Mouse (Mus musculus) E14TG2a.4 (cell line): ENCODE data around the gene Zbtb20.

Experiments
- H3K27me3 ChIP-seq: 2 replicates; pipeline ENCODE4 v1.6.1; 2014; ENCODE audit warnings: low read length, control low read depth; ENCODE audit not compliant: insufficient read depth
- H3K36me3 ChIP-seq: 2 replicates; pipeline ENCODE4 v1.6.1; 2014; ENCODE audit warnings: low read length, control low read depth; ENCODE audit not compliant: insufficient read depth
- H3K4me1 ChIP-seq: replicated peaks from 2 replicates; pipeline ENCODE4 v1.6.1; 2014; ENCODE audit warnings: low read depth, low read length, control low read depth
- H3K4me3 ChIP-seq: replicated peaks from 2 replicates; pipeline ENCODE4 v1.5.1; 2014; ENCODE audit warnings: mild to moderate bottlenecking, low read length
- H3K9me3 ChIP-seq: 2 replicates; pipeline ENCODE4 v1.6.1; 2014; ENCODE audit warnings: low read length, control low read depth
- CTCF ChIP-seq: conservative IDR thresholded peaks from 2 replicates; pipeline ENCODE4 v1.5.1; 2014; ENCODE audit warnings: low read length
- NANOG ChIP-seq: IDR thresholded peaks from 2 replicates; pipeline ENCODE4 v1.6.1; 2014; ENCODE audit warnings: borderline replicate concordance, low read length, mixed read lengths
- POU5F1 ChIP-seq: IDR thresholded peaks from 2 replicates; pipeline ENCODE4 v1.6.1; 2014; ENCODE audit warnings: low read length, borderline replicate concordance

Zbtb20 gene

DNA sequence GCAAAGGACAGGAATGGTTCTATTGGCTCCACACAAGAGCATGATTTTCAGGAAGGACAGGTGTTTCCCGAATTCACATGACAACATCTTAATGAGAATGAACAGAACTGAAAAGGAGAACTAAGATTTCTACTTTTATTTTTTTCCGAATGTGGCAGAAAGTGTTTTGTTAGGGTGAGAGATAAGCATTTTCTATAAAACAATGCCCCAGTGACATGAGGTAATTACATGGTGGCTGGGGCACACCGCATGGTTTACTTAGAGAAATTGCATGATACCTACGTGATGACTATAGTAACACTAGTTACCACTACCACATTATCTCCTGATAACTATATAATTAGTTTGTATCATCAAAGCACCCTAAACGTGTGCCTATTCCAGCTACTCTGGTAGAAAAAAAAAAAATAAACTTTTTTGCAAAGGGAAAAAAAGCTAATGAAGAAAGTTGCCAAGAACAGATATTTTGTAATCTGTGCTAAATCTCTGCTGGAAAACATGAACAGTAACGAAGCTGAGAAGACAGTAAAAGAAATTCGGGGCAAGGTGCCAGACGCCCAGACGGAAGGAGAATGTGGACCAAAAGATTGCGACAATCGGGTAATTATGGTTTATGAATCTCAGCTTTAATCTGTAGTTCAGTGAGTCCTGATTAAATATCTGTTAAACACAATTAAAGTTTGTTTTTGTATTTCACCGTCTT is 534.4 kb downstream of the Zbtb20 start:
- no peaks in the 10 kb centered on the region for H3K9me3 ChIP-seq
- TF ChIP-seq NANOG, result no peak
- no peak for TF ChIP-seq CTCF
- TF ChIP-seq POU5F1, result no peak
- H3K27me3 ChIP-seq, result no peaks in the 10 kb centered on the region; the same call in 1 of the 2 replicates
- no peak overlapping the region for H3K4me3 ChIP-seq
- H3K36me3 ChIP-seq, result no peaks in the 10 kb centered on the region
- no peaks in the 10 kb centered on the region for H3K4me1 ChIP-seq

GRCm38 (mm10) chr16:43410613-43410974 is 534.9 kb downstream of the Zbtb20 start:
- Histone ChIP-seq H3K4me1 (no peaks in the 10 kb centered on the region), H3K9me3 (no peaks in the 10 kb centered on the region), H3K27me3 (no peaks in the 10 kb centered on the region; the same call in 1 of the 2 replicates), H3K4me3 (no peak overlapping the region), H3K36me3 (no peaks in the 10 kb centered on the region)
- TF ChIP-seq CTCF (no peak), NANOG (no peak), POU5F1 (no peak)

DNA sequence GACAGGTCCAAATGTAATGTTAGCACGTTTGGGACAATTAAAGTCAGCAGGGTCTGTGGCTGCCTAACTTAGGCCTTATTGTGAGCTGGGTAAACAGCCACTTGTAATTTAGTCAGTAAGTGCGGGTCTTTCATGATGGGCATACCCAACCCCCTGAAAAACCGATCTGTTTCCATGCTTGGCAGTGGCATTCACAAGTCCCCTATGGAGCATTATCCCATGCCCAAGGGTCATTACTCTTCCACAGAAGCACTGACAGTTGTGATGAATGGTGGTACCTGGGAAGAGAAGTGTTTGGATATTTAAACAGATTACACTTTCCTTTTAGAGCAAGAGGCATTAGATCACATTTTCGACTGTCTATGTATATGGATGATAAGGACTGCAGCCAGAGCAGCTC is 540.2 kb downstream of the Zbtb20 start:
- Histone ChIP-seq H3K4me3 (no peak overlapping the region), H3K9me3 (no peaks in the 10 kb centered on the region), H3K4me1 (no peaks in the 10 kb centered on the region), H3K27me3 (no peaks in the 10 kb centered on the region), H3K36me3 (no peaks in the 10 kb centered on the region)
- TF ChIP-seq POU5F1 (no peak), CTCF (no peak), NANOG (no peak)

DNA sequence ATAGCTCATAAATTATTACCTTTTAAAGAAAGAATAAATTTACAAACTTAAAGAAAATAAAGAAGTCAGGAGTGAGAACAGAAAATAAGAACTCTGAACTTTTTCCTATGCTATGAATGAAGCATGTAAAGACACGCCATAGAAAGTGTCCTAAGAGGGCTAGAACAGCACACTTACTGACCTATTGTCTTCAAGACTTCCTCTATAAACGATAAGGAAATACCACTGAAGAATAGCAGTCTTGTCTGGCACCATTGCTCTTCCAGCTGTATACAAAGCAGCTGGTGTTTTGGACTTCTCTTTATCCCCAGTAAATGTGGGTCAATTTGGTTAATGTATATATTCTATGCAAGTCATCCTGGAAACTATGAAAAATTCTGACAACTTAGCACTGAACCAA is 544.2 kb downstream of the Zbtb20 start:
- TF ChIP-seq CTCF, result no peak
- no peak for TF ChIP-seq POU5F1
- TF ChIP-seq NANOG, result no peak
- Histone ChIP-seq H3K4me1 (no peaks in the 10 kb centered on the region), H3K9me3 (no peaks in the 10 kb centered on the region), H3K4me3 (no peak overlapping the region), H3K36me3 (no peaks in the 10 kb centered on the region), H3K27me3 (no peaks in the 10 kb centered on the region)

- Histone ChIP-seq H3K36me3 (no peaks in the 10 kb centered on the region), H3K9me3 (no peaks in the 10 kb centered on the region), H3K27me3 (no peaks in the 10 kb centered on the region), H3K4me3 (no peak overlapping the region), H3K4me1 (no peaks in the 10 kb centered on the region)
- TF ChIP-seq CTCF (no peak), POU5F1 (no peak), NANOG (no peak)
These were observed 553.3 kb downstream of the Zbtb20 start for GRCm38 (mm10) chr16:43428955-43429354.

GRCm38 (mm10) chr16:43430030-43430429 is 554.3 kb downstream of the Zbtb20 start:
- H3K9me3 ChIP-seq, result no peaks in the 10 kb centered on the region
- H3K4me1 ChIP-seq, result no peaks in the 10 kb centered on the region
- no peak overlapping the region for H3K4me3 ChIP-seq
- no peaks in the 10 kb centered on the region for H3K36me3 ChIP-seq
- TF ChIP-seq CTCF (no peak), NANOG (no peak), POU5F1 (no peak)
- H3K27me3 ChIP-seq, result no peaks in the 10 kb centered on the region

GRCm38 (mm10) chr16:43431514-43432371 is 556.1 kb downstream of the Zbtb20 start:
- TF ChIP-seq CTCF (no peak), POU5F1 (no peak), NANOG (no peak)
- no peak overlapping the region for H3K4me3 ChIP-seq
- no peaks in the 10 kb centered on the region for H3K36me3 ChIP-seq
- H3K27me3 ChIP-seq, result no peaks in the 10 kb centered on the region
- no peaks in the 10 kb centered on the region for H3K9me3 ChIP-seq
- H3K4me1 ChIP-seq, result no peaks in the 10 kb centered on the region

DNA sequence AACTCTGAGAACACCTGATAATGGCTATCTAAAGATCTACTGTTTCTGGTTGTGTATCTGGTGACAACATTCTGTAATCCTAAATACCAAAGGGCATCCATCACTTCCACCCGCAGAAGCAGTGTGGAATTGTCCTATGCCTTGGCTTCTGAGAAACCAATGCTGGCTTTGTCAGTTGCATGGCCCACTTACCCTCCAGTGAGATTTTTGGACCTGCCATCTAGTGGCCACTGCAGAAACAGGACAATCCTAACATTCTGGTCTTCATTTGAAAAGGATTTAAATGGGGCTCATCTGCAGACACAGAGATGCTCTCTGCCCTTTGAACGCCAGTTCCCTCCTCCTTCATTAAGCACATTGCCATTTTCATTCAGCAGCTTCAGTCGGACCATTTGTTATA is 559.3 kb downstream of the Zbtb20 start:
- H3K27me3 ChIP-seq, result no peaks in the 10 kb centered on the region
- TF ChIP-seq CTCF (peak; percentile 40), POU5F1 (no peak), NANOG (no peak)
- H3K9me3 ChIP-seq, result no peaks in the 10 kb centered on the region
- no peaks in the 10 kb centered on the region for H3K4me1 ChIP-seq
- H3K36me3 ChIP-seq, result no peaks in the 10 kb centered on the region
- H3K4me3 ChIP-seq, result no peak overlapping the region
